Mouse (Mus musculus) cerebellum, adult 2 months (tissue): ENCODE measurements around the gene Rspry1. TPM values are rescaled to one million over a fixed set of nuclear protein-coding genes. Genes with fewer than 3 reads are reported as not detected.

Source experiments
- DNase-seq, 2 experiments: peaks; one replicate each; pipeline ENCODE4 v3.0.0; 2021
- H3K27ac ChIP-seq: fragments of 200-500 bp; 2 replicates; pipeline ENCODE4 v1.5.1; 2012; ENCODE audit warnings: low read length, control low read depth, inconsistent platforms; ENCODE audit not compliant: insufficient read depth
- H3K27me3 ChIP-seq: fragments of 200-500 bp; 2 replicates; pipeline ENCODE4 v1.6.1; 2012; ENCODE audit warnings: inconsistent platforms, mild to moderate bottlenecking, low read length, moderate library complexity; ENCODE audit not compliant: control insufficient read depth, insufficient read depth
- H3K4me1 ChIP-seq: fragments of 200-500 bp; 2 replicates; pipeline ENCODE4 v1.6.1; 2011; ENCODE audit warnings: low read length; ENCODE audit not compliant: control insufficient read depth, insufficient read depth
- H3K4me3 ChIP-seq: fragments of 200-500 bp; replicated peaks from 2 replicates; pipeline ENCODE3; 2011; ENCODE audit warnings: mild to moderate bottlenecking, low read depth, low read length, control low read depth; ENCODE audit not compliant: insufficient read depth
- CTCF ChIP-seq: fragments of 200-500 bp; IDR thresholded peaks from 2 replicates; pipeline ENCODE4 v1.5.1; 2011; ENCODE audit warnings: low read depth, mild to moderate bottlenecking, control low read depth, low read length, moderate library complexity, borderline replicate concordance; ENCODE audit not compliant: insufficient read depth
- POLR2A ChIP-seq: fragments of 200-500 bp; IDR thresholded peaks from 2 replicates; pipeline ENCODE4 v1.6.1; 2011; ENCODE audit warnings: low read length, control low read depth, borderline replicate concordance; ENCODE audit not compliant: insufficient read depth
- WGBS: fragments of 180-500 bp; shearing (Covaris S2); methylation state at CpG from one replicate; pipeline ENCODE4 v1.1.7; 2018; 5-methylcytosine and 5-hydroxymethylcytosine counted together
- polyA plus RNA-seq: library from polyadenylated mRNA; depleted of rRNA; stranded (reverse); fragments of >200 nt; gene quantifications from 2 replicates; pipeline ENCODE4 v1.2.3, GENCODE M21; 2012; rRNA removed

Gene Rspry1
- polyA plus RNA-seq: 22.0 TPM in 2 replicates

GRCm38 (mm10) chr8:94601607-94602385 is at the start of gene Rspry1, which contains the start of gene Fam192a:
Gene Rspry1, plus strand, starts transcription at chr8:94601937.
Gene Fam192a, minus strand, starts transcription at chr8:94601997.
- peak; percentile 100 for DNase-seq
- peak within 1 kb of the TSS; percentile 57 for H3K27ac ChIP-seq
- peaks cover 3% of the 10 kb centered on the region; the same call in 1 of the 2 replicates for H3K4me1 ChIP-seq
- WGBS: under 1% methylated on average over 55 of the region's 55 CpGs
- peak within 1 kb of the TSS; percentile 77 for H3K4me3 ChIP-seq
- TF ChIP-seq CTCF (no peak), POLR2A (peak; percentile 86; the same call in 1 of the 2 replicates)
- H3K27me3 ChIP-seq: no peaks in the 10 kb centered on the region

GRCm38 (mm10) chr8:94552696-94553095 is 49.0 kb upstream of the Rspry1 start:
- Histone ChIP-seq H3K4me3 (no peak overlapping the region), H3K27me3 (no peaks in the 10 kb centered on the region), H3K4me1 (no peaks in the 10 kb centered on the region), H3K27ac (no peak overlapping the region)
- TF ChIP-seq CTCF (no peak), POLR2A (no peak)
- WGBS: 49% methylated on average over 2 of the region's 2 CpGs
- no peak for DNase-seq

- Histone ChIP-seq H3K27ac (no peak overlapping the region), H3K27me3 (no peaks in the 10 kb centered on the region), H3K4me1 (no peaks in the 10 kb centered on the region), H3K4me3 (no peak overlapping the region)
- no peak for TF ChIP-seq POLR2A
- no peak for TF ChIP-seq CTCF
- DNase-seq: no peak
- 69% methylated on average over 3 of the region's 3 CpGs for WGBS
Observed at GRCm38 (mm10) chr8:94557281-94557680, 44.5 kb upstream of the Rspry1 start.

GRCm38 (mm10) chr8:94561256-94561655 is 40.5 kb upstream of the Rspry1 start:
- Histone ChIP-seq H3K4me1 (no peaks in the 10 kb centered on the region; the same call in 1 of the 2 replicates), H3K27ac (no peak overlapping the region), H3K4me3 (no peak overlapping the region), H3K27me3 (no peaks in the 10 kb centered on the region)
- TF ChIP-seq POLR2A: no peak
- no peak for TF ChIP-seq CTCF
- WGBS: 55% methylated on average over 5 of the region's 5 CpGs
- peak in 1 of 2 experiments; percentile 50 for DNase-seq

GRCm38 (mm10) chr8:94564421-94564820 is 37.3 kb upstream of the Rspry1 start:
- Histone ChIP-seq H3K4me3 (no peak overlapping the region), H3K4me1 (no peaks in the 10 kb centered on the region; the same call in 1 of the 2 replicates), H3K27ac (no peak overlapping the region), H3K27me3 (no peaks in the 10 kb centered on the region)
- no peak for TF ChIP-seq CTCF
- TF ChIP-seq POLR2A: no peak
- no peak for DNase-seq

- Histone ChIP-seq H3K27ac (no peak overlapping the region), H3K4me3 (no peak overlapping the region), H3K4me1 (no peaks in the 10 kb centered on the region; the same call in 1 of the 2 replicates), H3K27me3 (no peaks in the 10 kb centered on the region)
- 46% methylated on average over 6 of the region's 6 CpGs for WGBS
- TF ChIP-seq POLR2A (no peak), CTCF (no peak)
- DNase-seq: no peak
Observed at GRCm38 (mm10) chr8:94566033-94566432, 35.7 kb upstream of the Rspry1 start.

GRCm38 (mm10) chr8:94566446-94567158 is 35.1 kb upstream of the Rspry1 start:
- Histone ChIP-seq H3K27me3 (no peaks in the 10 kb centered on the region), H3K4me1 (no peaks in the 10 kb centered on the region; the same call in 1 of the 2 replicates), H3K4me3 (no peak overlapping the region), H3K27ac (no peak overlapping the region)
- DNase-seq: no peak
- 36% methylated on average over 15 of the region's 15 CpGs for WGBS
- TF ChIP-seq POLR2A: no peak
